Mouse (Mus musculus): ENCODE data around the gene Dspp.

Dspp gene

DNA sequence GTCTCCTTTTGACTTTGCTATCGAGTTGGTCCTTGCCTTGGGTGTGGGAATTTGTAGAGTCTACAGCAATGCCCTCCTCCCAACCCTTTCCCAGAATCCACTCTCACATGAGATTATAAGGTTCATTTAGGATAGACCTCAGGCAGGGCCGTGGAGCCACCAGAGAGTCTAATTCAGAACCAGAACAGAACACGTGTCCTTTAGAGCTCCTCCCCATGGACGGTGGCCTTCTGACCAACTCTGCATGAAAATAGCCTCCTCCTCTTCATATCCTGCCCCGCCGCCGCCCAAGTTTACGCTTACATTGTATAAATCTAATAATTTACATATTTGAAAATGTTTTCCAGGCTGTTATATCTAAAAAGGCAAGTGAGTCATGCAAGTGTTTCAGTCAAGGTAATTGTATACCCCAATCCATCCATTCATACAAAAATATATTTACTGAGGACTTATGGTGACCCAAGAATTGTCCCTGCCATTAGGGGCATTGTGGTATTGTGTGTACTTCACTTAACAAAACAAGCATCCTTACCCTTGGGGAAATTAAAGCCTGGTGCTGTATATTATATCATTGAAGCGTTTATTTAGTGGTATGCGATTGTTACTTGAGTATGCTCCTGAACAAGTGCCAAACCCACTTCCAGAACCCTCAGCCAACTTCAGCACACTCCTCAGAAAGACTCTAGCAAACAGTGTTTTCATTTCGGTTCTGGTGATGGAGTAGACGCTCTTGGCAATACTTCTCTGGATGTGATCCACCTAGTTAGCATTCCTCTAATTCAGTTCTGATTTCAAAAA, 30.8 kb downstream of the Dspp start:
- no peak for DNase-seq (ENCODE audit: low spot score)

GRCm38 (mm10) chr5:104202351-104202750, 31.8 kb downstream of the Dspp start, which contains the start of gene Dmp1:
TSS of gene Dmp1 (plus strand) at chr5:104202613.
- DNase-seq (ENCODE audit: low spot score): no peak

- no peak for DNase-seq (ENCODE audit: low spot score)
Observed at GRCm38 (mm10) chr5:104212531-104212930, 42.0 kb downstream of the Dspp start.

- DNase-seq (ENCODE audit: low spot score): peak; percentile 16
Observed at GRCm38 (mm10) chr5:104218926-104219325, 48.4 kb downstream of the Dspp start.

DNA sequence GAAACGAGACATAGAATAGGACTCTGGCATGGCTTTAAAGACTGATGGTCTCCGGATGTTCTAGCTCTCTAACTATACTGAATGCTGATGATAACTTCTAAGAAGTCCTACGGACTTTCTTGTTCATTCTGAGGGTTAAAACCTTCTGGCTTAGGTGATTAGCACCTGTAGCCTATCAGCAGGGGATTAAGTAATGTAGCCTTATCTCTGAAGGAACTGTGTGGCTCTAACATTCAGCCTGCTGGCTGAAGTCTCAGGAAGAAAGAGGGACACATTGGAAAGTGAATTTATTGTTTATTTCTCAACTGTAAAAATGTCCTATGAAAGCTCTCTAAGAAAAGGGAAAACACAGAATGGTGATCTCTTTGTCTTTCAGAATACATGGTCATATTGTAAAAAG, 53.8 kb downstream of the Dspp start:
- DNase-seq (ENCODE audit: low spot score): no peak

GRCm38 (mm10) chr5:104224750-104225149, 54.2 kb downstream of the Dspp start:
- DNase-seq (ENCODE audit: low spot score): no peak

DNA sequence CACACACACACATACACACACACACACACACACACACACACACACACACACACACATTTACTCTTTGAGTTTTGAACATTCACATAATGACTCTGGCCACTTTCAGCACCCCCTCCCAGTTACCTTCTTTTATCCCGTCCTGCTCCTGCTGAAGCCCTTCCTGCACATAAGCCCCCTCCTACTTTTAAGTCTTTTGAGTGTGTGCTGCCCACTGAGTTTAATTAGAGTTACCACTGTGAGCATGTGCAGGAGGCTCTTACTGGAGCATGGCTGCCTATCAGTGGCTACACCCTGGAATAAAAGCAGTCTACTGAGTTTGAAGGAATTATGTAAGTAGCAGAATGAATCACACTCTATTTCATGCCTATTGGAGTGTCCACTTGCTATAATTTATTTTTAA, 58.0 kb downstream of the Dspp start:
- DNase-seq (ENCODE audit: low spot score): no peak
